Mouse (Mus musculus) cortical plate, adult 2 months (tissue): ENCODE data around the gene Gm42791.

ENCODE experiments used
- CTCF ChIP-seq: fragments of 200-500 bp; IDR thresholded peaks from 2 replicates; pipeline ENCODE4 v1.5.1; 2011; ENCODE audit warnings: mild to moderate bottlenecking, control low read depth, low read length; ENCODE audit not compliant: insufficient read depth; ENCODE audit errors: extremely low read depth
- POLR2A ChIP-seq: fragments of 200-500 bp; IDR thresholded peaks from 2 replicates; pipeline ENCODE4 v1.6.1; 2011; ENCODE audit warnings: mild to moderate bottlenecking, low read length, control low read depth; ENCODE audit not compliant: insufficient read depth; ENCODE audit errors: extremely low read depth

DNA sequence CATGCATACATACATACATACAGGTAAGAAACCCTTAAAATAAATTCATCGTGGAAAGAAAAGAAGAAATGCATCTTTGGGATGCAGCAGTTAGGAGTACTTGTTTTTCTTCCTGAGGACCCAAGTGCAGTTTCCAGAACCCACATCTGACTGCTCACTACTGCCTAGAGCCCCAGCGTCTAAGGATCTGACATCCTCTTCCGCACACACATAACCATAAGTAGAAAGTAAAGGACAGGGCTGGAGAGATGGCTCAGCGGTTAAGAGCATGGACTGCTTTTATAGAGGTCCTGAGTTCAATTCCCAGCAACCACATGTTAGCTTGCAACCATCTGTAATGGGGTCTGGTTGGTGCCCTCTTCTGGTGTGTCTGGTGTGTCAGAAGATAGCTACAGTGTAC lies 37.5 kb upstream of the Gm42791 start:
- TF ChIP-seq CTCF (no peak), POLR2A (no peak)
